Mouse (Mus musculus) limb, embryonic 11.5 days (tissue): ENCODE measurements around the gene Mthfd2l. TPM values are rescaled to one million over a fixed set of nuclear protein-coding genes. Genes with fewer than 3 reads are reported as not detected.

Experiments used
- ATAC-seq: fragments of 200-750 bp; cut with Nextera tagmentation; 2 replicates; pipeline ENCODE4 v1.8.0; 2017; ENCODE audit warnings: low read depth; ENCODE audit not compliant: insufficient number of reproducible peaks, low FRiP score, low TSS enrichment
- DNase-seq: peaks from one replicate; pipeline ENCODE4 v3.0.0-alpha.2; 2015; ENCODE audit warnings: low spot score
- H3K27ac ChIP-seq: fragments of 300-500 bp; sonication (generic); replicated peaks from 2 replicates; pipeline ENCODE4 v1.5.1; 2014; ENCODE audit warnings: low read depth, mild to moderate bottlenecking, low read length
- H3K27me3 ChIP-seq: fragments of 300-500 bp; sonication (generic); 2 replicates; pipeline ENCODE4 v1.6.1; 2014; ENCODE audit warnings: mild to moderate bottlenecking, low read length, mixed read lengths; ENCODE audit not compliant: control insufficient read depth, insufficient read depth
- H3K36me3 ChIP-seq: fragments of 300-500 bp; sonication (generic); 2 replicates; pipeline ENCODE4 v1.6.1; 2014; ENCODE audit warnings: mild to moderate bottlenecking, low read length, moderate library complexity, mixed read lengths; ENCODE audit not compliant: control insufficient read depth, insufficient read depth
- H3K4me1 ChIP-seq: fragments of 300-500 bp; sonication (generic); 2 replicates; pipeline ENCODE4 v1.6.1; 2014; ENCODE audit warnings: low read length, mixed read lengths; ENCODE audit not compliant: control insufficient read depth, insufficient read depth
- H3K4me2 ChIP-seq: fragments of 300-500 bp; sonication (generic); 2 replicates; pipeline ENCODE4 v1.6.1; 2014; ENCODE audit warnings: low read depth, mild to moderate bottlenecking, moderate library complexity; ENCODE audit not compliant: severe bottlenecking
- H3K4me3 ChIP-seq: fragments of 300-500 bp; sonication (generic); 2 replicates; pipeline ENCODE4 v1.5.1; 2014; ENCODE audit warnings: low read depth, low read length
- H3K9ac ChIP-seq: fragments of 300-500 bp; sonication (generic); 2 replicates; pipeline ENCODE4 v1.6.1; 2014; ENCODE audit warnings: mild to moderate bottlenecking, low read length
- H3K9me3 ChIP-seq: fragments of 300-500 bp; sonication (generic); 2 replicates; pipeline ENCODE4 v1.6.1; 2016; ENCODE audit warnings: low read length; ENCODE audit not compliant: control insufficient read depth
- WGBS: fragments of 180-500 bp; shearing (Covaris S2); extraction: QIAGEN DNeasy Blood & Tissue Kit; methylation state at CpG from one replicate; pipeline ENCODE4 v1.1.7; 2014; 5-methylcytosine and 5-hydroxymethylcytosine counted together
- polyA plus RNA-seq: library from polyadenylated mRNA; unstranded; fragments of >200 nt; fragmentation: Nextera tagmentation; extraction: Ambion mirVana; gene quantifications from 2 replicates; pipeline ENCODE4 v1.2.1, GENCODE M21; 2014

The Mthfd2l gene
- polyA plus RNA-seq, 1 experiment from 2014 or later: 67.5 TPM

- Histone ChIP-seq H3K4me1 (no peaks in the 10 kb centered on the region), H3K27me3 (no peaks in the 10 kb centered on the region), H3K9me3 (no peaks in the 10 kb centered on the region), H3K27ac (no peak overlapping the region), H3K36me3 (no peaks in the 10 kb centered on the region), H3K4me3 (no peak overlapping the region), H3K9ac (no peak overlapping the region), H3K4me2 (no peak overlapping the region)
- 85% methylated on average over 10 of the region's 10 CpGs for WGBS
- DNase-seq (no peak), ATAC-seq (no peak)
Observed at GRCm38 (mm10) chr5:91015216-91015615, 84.3 kb downstream of the Mthfd2l start.

- 93% methylated on average over 8 of the region's 8 CpGs for WGBS
- Histone ChIP-seq H3K9ac (no peak overlapping the region), H3K4me2 (no peak overlapping the region), H3K4me3 (no peak overlapping the region), H3K27ac (no peak overlapping the region), H3K9me3 (no peaks in the 10 kb centered on the region), H3K27me3 (no peaks in the 10 kb centered on the region), H3K36me3 (no peaks in the 10 kb centered on the region), H3K4me1 (no peaks in the 10 kb centered on the region)
- no peak for ATAC-seq
- DNase-seq: no peak
Observed at GRCm38 (mm10) chr5:91023114-91023513, 92.2 kb downstream of the Mthfd2l start.

GRCm38 (mm10) chr5:91027164-91027563 lies 96.2 kb downstream of the Mthfd2l start, which contains the start of gene Epgn:
Gene Epgn (plus strand): TSS chr5:91027464.
- 88% methylated on average over 6 of the region's 6 CpGs for WGBS
- no peak within 1 kb of the TSS for H3K4me3 ChIP-seq

GRCm38 (mm10) chr5:91027840-91028239 lies 96.9 kb downstream of the Mthfd2l start:
- no peak overlapping the region for H3K4me2 ChIP-seq
- no peaks in the 10 kb centered on the region for H3K9me3 ChIP-seq
- H3K27me3 ChIP-seq: no peaks in the 10 kb centered on the region
- H3K9ac ChIP-seq: no peak overlapping the region
- ATAC-seq: no peak
- DNase-seq: no peak
- H3K36me3 ChIP-seq: no peaks in the 10 kb centered on the region
- H3K27ac ChIP-seq: no peak overlapping the region
- 86% methylated on average over 1 of the region's 1 CpGs for WGBS
- H3K4me3 ChIP-seq: no peak overlapping the region
- H3K4me1 ChIP-seq: no peaks in the 10 kb centered on the region

More at GRCm38 (mm10) chr5:91027164-91027563, 96.2 kb downstream of the Mthfd2l start, which contains the start of gene Epgn:
- no peaks in the 10 kb centered on the region for H3K36me3 ChIP-seq
- no peak for DNase-seq
- H3K27ac ChIP-seq: no peak within 1 kb of the TSS
- H3K4me2 ChIP-seq: no peak within 1 kb of the TSS
- no peaks in the 10 kb centered on the region for H3K27me3 ChIP-seq
- no peaks in the 10 kb centered on the region for H3K4me1 ChIP-seq
- no peak for ATAC-seq
- no peak within 1 kb of the TSS for H3K9ac ChIP-seq
- no peaks in the 10 kb centered on the region for H3K9me3 ChIP-seq

- H3K27me3 ChIP-seq: no peaks in the 10 kb centered on the region
- ATAC-seq: no peak
- no peaks in the 10 kb centered on the region for H3K36me3 ChIP-seq
- H3K27ac ChIP-seq: no peak overlapping the region
- H3K4me3 ChIP-seq: no peak overlapping the region
- H3K4me2 ChIP-seq: no peak overlapping the region
- DNase-seq: no peak
- WGBS: 90% methylated on average over 2 of the region's 2 CpGs
- no peaks in the 10 kb centered on the region for H3K9me3 ChIP-seq
- H3K9ac ChIP-seq: no peak overlapping the region
- H3K4me1 ChIP-seq: no peaks in the 10 kb centered on the region
Observed at GRCm38 (mm10) chr5:91030629-91031028, 99.7 kb downstream of the Mthfd2l start.

- Histone ChIP-seq H3K9me3 (no peaks in the 10 kb centered on the region), H3K27me3 (no peaks in the 10 kb centered on the region), H3K4me3 (no peak overlapping the region), H3K36me3 (no peaks in the 10 kb centered on the region), H3K9ac (no peak overlapping the region), H3K4me1 (no peaks in the 10 kb centered on the region), H3K27ac (no peak overlapping the region), H3K4me2 (no peak overlapping the region)
- 83% methylated on average over 2 of the region's 2 CpGs for WGBS
- ATAC-seq (no peak), DNase-seq (no peak)
Observed at GRCm38 (mm10) chr5:91035341-91035740, 104.4 kb downstream of the Mthfd2l start.

GRCm38 (mm10) chr5:91036628-91037027 lies 105.7 kb downstream of the Mthfd2l start:
- Histone ChIP-seq H3K9ac (no peak overlapping the region), H3K27me3 (no peaks in the 10 kb centered on the region), H3K27ac (no peak overlapping the region), H3K4me3 (no peak overlapping the region), H3K36me3 (no peaks in the 10 kb centered on the region), H3K9me3 (no peaks in the 10 kb centered on the region), H3K4me2 (no peak overlapping the region), H3K4me1 (no peaks in the 10 kb centered on the region)
- ATAC-seq: no peak
- no peak for DNase-seq
- 93% methylated on average over 4 of the region's 4 CpGs for WGBS

- H3K4me2 ChIP-seq: no peak overlapping the region
- no peak overlapping the region for H3K9ac ChIP-seq
- no peaks in the 10 kb centered on the region for H3K27me3 ChIP-seq
- H3K4me1 ChIP-seq: no peaks in the 10 kb centered on the region
- no peak for DNase-seq
- 88% methylated on average over 2 of the region's 2 CpGs for WGBS
- no peaks in the 10 kb centered on the region for H3K36me3 ChIP-seq
- no peaks in the 10 kb centered on the region for H3K9me3 ChIP-seq
- H3K27ac ChIP-seq: no peak overlapping the region
- no peak overlapping the region for H3K4me3 ChIP-seq
- no peak for ATAC-seq
Observed at GRCm38 (mm10) chr5:91037756-91038155, 106.8 kb downstream of the Mthfd2l start.

- no peaks in the 10 kb centered on the region for H3K36me3 ChIP-seq
- H3K9me3 ChIP-seq: no peaks in the 10 kb centered on the region
- no peaks in the 10 kb centered on the region for H3K27me3 ChIP-seq
- DNase-seq: peak; percentile 40
- ATAC-seq: no peak
- no peak overlapping the region for H3K27ac ChIP-seq
- H3K4me2 ChIP-seq: no peak overlapping the region
- no peaks in the 10 kb centered on the region for H3K4me1 ChIP-seq
- 16% methylated on average over 2 of the region's 2 CpGs for WGBS
- H3K4me3 ChIP-seq: no peak overlapping the region
- no peak overlapping the region for H3K9ac ChIP-seq
Observed at GRCm38 (mm10) chr5:91038547-91038946, 107.6 kb downstream of the Mthfd2l start.
